Mouse (Mus musculus) heart, postnatal 0 days (tissue): ENCODE measurements around the gene Gm45208.
A peak's percentile ranks its signal among the peaks of the same experiment; 100 is the strongest.

ENCODE experiments used
- CTCF ChIP-seq: IDR thresholded peaks from 2 replicates; pipeline ENCODE4 v1.5.1; 2016; ENCODE audit warnings: antibody characterized with exemption, control low read depth, low read depth
- EP300 ChIP-seq: IDR thresholded peaks from 2 replicates; pipeline ENCODE4 v1.6.1; 2016; ENCODE audit warnings: antibody characterized with exemption, low read depth

DNA sequence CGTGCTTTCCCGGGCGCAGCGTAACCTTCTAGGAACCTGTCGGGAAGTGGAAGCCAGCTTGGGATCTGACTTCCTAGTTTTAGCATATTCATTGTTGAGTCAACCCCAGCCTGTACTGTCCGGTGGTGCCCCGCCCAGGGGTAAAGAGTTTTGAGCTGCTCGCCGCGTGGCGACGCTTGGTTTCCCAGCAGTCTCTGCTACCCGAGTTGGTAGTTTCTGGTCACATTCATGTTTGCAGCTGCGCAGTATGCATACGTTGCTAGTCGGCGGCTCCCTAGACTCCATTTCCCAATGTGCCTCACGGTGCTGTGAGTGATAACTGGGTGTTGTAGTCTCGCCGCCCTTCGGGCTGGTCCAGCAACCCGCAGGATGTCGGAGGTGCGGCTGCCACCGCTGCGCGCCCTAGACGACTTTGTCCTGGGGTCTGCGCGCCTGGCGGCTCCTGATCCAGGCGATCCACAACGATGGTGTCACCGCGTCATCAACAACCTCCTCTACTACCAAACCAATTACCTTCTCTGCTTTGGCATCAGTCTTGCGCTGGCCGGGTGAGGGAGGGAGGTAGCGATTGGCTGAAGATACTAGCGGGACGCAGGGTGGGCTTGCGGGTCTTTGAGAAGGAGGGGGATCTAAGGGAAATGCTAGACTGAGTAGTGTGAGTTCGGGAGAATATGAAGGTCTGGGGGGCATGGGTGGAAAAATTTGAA, 6.3 kb downstream of the Gm45208 start, which contains the start of gene Praf2:
- TF ChIP-seq CTCF (no peak), EP300 (0 out of 2 replicates have a peak, but pooled peaks have one; percentile 26)
